Mouse (Mus musculus) kidney, postnatal 4 days (tissue): Measurements from ENCODE around the gene Oxnad1.
"Not testable (repeated sequence)": the region's sequence is repeated elsewhere in the genome, so short reads cannot be mapped to it uniquely, and the experiment has no call there.

Experiments used
- DNase-seq, 2 experiments: peaks; one replicate each; pipeline ENCODE4 v3.0.0; 2021; ENCODE audit warnings: mixed read lengths in 2 of 2

Gene Oxnad1

DNA sequence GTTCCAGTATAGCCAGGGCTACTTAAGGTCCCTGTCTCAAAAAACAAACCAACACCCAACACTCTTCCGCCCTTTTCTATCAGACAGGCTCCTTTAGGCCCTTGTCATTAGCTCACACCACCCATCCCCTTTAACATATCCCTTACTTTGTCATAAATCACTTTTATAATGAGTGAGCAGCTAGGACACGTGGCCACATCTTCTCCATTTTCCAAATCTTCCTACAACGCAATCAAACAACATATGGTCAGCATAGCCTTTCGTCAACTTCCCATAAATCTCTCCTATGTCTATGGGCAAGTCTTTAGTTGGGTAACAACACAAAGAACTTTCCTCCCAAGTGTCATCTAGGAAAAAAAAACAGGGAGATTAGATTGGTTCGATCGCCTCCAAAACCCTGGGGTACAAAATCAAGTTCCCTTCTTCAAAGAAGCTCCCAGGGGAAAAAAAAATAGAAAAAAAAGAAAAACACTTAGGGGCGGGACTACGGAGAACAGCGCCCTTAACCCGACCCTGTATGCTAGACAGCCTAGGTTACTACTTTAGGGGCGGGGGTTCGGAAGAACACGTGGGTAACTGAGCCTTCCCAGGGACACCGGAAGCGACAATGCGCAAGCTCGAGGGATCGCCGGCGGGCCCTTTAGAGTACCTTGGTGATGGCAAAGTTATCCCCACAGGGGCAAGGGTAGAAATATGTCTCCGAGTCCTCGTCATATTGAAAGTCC, at the start of gene Oxnad1:
TSS of gene Oxnad1 (plus strand) at position 614 of the 725 bp plus-strand sequence.
- DNase-seq, result peak in 1 of 2 experiments; percentile 92

DNA sequence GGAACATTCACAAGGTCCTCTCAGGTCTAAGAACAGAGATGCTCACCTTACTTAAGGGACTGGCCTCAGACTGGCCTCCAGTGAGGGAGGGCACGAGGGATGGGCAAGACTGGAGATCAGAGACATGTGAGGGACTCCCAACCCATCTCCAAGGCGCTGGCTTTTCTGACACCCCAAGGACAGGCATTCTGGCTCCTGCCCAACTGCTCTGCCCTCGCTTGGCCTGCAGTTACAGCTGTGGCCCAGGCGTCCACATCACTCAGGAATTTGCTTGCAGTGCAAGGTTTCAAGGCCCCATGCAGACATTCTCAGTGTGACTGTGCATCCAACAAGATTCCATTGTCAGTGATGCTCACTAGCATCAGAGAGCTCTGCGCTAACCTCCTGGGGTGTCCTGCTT, 48.7 kb upstream of the Oxnad1 start:
- no peak for DNase-seq

DNA sequence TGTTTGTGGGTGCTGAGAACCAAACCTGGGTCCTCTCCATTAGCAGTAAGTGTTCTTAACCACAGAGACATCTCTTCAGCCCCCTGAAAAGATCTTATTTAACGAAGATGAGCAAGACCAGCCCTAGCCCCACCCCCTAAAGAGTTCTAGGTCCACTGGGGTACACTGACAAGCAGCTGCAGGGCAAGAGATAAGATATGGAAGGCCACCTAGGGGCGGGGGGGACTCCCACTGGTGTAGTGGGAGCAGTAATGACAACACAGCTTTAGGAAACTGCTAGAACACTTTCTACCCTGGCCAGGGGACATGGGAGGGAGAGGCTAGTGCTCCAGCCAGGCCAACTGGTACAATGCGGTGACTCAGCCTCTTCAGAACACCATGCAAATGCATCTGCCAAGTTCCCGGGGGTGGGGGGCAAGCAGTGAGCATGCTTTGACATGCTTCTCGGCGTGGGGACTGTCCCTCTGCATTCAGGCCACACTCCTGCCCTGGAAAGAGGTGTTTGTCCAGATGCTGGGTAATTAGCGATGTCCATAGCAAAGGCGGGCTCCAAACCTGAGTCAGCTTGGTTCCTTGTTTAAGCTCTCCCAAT, 47.4 kb upstream of the Oxnad1 start:
- no peak for DNase-seq

DNA sequence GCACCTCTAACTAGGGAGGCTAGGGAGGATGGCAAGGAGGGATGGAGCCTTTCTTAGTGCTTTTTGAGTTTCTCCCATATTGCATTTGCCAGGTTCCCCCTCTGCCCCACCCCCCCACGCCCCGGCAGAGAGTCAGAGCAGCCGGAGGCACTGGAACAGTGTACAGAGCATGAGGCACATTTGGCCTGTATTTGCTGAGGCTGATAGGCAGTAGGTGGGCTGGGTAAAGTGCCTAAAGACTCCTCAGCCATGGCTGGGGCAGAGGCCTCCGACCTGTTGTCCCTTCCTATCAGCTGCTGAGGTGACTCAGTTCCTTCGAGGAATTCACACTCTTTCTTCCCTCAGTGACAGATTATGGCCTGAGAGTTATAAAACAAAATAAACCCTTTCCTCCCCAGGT, 43.1 kb upstream of the Oxnad1 start:
- DNase-seq, result no peak

DNA sequence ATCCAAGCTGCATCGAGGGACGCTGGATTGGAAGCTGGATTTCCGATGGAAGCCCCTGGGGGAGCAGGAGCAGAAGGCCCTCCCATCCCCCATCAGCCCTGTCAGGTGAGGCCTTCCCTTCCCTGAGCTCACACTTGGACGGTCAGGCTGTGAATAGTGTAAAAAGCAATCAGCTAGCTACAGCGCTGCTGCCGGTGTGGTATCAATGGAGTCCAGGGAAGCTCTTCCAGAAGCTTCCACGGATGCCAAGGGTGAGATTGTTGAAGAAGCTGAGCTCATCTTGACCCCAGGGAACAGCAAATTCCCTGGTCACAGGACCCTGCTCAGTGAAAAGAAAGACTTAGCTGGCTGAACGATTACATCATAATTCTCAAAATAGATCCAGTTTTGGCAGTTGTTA, 38.8 kb upstream of the Oxnad1 start:
- no peak for DNase-seq

DNA sequence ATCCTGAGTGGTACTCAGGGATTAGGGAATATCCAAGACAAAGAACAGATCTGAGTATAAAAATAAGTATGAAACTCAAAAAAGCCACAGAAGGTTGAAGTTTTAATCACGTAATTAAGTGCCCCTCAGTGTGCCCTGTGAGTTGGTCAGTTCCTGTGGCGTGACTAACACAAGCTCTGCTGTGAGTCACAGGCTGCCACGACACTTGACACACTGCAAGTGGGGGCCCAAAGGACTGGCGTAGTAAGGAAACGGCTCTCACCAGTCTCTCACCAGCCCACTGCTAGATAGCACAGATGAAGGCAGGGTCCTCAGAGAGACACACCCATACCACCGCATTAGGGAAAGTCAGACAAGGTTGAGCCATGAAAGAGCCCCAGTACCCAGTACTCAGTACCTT, 35.0 kb upstream of the Oxnad1 start:
- DNase-seq, result no peak

DNA sequence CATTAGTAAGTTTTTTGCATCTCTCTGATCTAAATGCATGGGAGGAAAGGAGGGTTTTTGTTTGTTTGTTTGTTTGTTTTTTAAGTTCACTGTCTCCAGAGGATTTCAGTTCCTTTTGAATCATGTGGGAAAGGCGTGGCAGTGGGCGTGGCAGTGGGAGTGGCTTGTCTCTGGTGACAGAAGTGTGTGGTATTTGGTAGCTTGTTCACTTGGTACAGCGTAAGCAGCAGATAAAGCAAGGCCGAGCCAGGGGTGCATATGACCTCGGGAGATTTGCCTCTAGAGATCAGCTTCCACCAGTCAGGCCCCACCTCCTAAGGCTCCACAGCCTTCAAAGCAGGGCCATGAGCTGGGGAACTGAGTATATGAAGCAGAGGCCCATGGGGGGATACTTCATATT, 31.3 kb upstream of the Oxnad1 start:
- DNase-seq, result no peak

DNA sequence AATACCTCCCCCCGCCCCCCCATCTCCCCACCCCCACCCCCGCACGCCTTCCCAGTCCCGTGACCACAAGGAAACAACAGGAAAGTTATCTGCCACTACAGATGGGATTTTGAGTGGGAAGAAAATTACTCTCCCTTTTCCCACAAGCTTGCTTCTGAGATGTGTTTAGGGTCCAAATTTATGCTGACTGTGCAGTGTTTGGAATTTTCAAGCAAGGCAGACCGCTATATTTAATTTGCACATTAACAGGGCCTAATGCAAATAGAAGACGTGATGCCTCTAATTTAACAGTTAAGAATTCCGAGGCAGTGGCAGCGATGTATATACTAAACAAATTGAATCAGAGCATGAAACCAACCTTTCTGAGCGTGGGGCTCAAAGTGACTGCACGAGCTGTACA, 30.4 kb upstream of the Oxnad1 start:
- no peak for DNase-seq

DNA sequence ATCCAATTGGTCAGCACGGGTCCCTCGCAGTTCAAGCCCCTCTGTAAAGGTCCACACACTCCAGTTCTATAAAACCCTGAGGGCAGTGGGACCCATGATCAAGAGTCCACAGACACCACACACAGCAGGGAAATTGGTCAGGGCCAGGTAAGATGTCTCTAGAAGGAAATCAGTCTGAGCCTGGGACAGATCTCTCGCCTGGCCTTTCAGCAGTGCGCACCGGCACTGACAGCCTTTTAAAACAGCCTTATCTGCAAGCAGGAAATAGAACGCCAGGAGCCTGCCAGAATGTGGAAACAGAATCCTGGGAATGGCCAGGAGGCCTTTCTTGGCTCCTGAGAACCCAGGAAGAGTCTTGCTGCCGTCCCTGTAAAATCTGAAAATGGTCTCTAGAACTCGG, 29.4 kb upstream of the Oxnad1 start:
- DNase-seq, result no peak

DNA sequence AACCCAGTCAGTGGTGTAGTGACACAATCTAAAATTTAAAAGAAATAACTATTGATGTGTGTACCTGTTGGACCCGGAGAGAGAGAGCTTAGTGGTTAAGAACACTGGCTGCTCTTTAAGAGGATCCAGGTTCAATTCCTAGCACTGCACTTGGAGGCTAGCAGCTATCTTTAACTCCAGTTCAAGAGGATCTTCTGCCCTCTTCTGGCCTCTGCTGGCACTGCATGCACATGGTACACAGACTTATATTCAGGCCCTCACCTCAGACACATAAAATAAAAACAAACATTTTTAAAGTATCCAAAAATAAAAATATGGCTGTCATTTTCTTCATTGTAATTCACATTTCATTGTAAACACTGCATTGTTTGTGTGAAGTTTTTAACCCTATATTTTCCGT, 28.5 kb upstream of the Oxnad1 start:
- DNase-seq, result peak; percentile 59 to 61

DNA sequence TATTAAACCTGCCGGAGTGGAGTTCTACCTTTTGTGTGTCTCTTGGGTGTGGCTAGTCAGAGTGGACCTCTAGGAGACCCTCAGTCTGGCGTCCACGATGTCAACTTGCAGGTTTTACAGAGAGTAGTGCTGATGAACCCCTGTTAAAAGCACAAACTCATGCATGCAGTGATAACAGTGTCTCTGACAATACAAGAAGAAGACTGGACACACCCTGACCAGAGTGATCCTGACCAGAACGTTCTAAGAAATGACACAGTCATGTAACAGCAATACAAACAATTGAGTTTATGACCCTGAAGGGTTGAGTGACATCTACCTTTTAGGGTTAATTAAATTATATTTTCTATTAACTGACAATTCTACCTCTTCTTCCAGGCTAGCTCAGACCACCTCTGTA, 27.5 kb upstream of the Oxnad1 start:
- DNase-seq, result no peak

DNA sequence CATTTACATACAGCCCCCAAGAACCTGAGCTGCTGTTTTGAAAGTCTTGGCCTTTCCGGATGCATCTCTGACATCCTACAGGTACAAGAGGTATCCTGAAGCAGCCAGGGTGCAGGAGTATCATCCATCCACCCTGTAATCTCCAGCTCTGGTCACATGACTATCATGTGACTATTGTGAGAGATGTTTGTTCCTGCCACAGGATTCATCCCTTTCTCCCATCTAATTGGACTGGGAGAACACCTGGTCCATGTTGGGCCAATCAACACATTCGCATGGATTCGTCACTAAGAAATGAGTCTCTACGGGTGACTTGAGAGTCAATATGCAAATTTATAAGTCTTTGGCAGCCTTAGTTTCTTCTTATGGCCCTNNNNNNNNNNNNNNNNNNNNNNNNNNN, 23.8 kb upstream of the Oxnad1 start:
- no peak for DNase-seq

DNA sequence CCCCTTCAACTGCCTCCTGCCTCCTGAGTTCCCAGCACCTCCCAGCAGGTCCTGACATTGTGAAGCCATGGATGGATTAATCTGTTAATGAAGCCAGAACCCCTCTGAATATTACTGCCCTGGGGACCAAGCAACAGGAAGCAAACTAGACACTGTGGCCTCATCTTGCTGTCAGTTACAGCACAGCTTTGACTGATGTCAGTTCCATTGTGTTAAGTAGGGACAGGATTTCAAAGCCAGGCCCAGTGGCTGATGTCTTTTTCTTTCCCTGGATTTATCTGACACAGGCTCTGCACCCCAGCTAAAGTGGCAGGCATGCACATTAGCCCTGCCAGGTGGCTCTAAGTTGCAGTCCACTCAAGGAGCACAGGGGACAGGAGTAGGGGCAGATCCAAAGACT, 12.4 kb upstream of the Oxnad1 start:
- DNase-seq, result no peak

DNA sequence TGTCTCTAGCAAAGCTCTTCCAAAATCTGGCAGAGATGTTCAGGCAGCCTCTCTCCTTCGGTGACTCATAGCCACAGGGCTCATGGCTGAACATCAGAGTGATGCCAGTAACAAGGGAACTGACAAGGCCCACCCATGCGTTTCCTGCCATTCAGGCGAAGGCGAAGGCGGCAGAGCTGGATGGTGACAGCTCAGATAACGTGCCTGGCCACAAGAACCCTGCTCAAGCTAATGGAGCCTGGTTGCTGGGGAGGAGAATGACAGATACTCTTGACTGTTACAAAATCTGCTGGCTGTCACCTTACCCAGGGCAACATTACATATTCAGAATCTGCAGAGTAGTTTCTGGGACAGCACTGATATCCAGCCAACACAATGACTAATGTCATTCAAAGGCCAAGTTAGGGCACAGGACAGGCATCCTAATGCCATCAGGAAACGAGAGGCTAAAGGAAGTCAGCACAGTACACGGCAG, 11.9 kb upstream of the Oxnad1 start:
- peak in 1 of 2 experiments; percentile 39 for DNase-seq

DNA sequence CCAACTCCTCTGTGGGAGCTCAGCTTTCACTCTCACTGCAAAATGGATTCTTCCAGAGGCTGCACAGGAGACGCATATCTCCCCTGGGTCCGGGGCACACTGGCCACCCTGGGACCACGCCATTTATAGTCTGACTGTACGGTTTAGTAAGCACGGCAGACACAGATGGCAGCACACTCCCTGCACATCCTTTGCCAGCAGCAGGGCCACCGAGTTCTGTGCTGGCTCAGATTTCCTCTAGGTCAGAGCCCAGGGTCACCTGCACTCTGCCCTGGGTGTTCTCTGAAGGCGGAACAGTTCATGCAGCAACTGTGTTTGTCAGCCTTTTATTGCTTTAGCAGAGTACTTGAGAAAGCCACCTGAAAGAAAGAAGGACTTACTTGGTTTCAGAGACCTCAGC, 11.3 kb upstream of the Oxnad1 start:
- peak in 1 of 2 experiments; percentile 37 for DNase-seq

DNA sequence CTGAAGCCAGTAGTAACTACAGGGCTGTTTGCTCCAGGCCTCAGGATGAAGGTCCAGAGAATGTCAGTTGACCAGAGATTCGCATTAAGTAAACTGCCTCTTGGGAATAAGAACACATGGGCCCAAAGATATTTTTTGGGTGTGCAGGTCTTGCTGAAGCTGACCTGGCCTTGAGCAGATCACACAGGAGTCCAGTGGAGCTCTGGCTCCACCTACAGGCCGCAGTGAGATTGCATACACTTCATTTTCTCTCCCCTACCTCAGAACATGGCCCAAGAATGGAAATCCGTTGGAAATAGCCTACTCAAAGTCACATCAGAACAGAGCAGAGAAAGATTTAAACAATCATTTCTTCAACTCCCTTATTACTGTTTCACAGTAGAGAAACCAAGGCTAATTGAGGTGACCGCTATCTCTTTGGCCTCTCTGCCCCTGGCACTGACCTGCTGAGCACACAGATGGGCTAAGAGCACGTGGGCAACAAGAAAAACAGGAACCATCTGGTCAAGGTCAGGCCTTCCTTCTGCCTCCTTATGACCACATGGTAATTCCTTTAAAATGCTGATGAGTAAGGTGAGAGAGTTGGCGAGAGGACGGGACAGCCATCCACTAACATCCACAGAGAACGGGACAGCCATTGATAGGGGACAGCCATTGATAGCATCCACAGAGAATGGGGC, 8.1 kb upstream of the Oxnad1 start:
- DNase-seq, result peak; percentile 81 to 84

DNA sequence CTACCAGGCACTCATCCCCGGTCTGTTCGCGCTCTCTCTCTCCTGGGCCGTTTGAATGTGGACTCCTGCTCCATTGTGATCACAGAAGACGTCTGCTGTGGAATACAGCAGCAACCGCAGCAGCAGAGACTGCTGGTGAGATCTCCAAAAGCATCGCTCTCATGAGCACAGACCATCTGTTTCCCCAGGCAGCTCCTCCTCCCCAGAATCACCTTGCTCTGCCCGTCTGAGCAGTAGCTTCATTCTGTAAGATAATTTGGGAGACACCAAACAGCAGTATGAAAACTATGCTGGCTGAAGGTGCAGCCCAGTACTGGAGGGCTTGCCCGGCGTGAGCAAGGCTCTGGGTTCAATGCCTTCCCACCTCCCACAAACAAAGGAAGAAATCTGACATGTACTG, 4.1 kb upstream of the Oxnad1 start:
- DNase-seq, result no peak

DNA sequence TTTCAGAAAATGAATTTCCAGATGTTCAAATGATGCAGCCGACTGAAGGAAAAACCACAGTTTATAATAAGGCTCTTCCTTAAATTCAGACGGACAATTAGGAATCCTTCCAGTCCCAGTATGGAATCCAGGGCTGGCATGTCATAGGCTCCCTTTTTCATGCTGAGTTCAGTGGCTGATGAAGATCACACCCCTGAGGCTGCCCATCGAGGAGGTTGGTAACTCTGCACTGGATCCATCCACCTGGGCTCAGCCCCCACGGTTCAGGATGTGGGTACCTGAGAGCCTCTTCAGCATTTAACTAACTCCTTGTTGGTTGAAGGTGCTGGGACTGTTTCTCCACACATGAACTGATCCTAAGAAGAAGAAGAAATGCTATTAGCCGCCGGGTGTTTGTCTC, 2.3 kb upstream of the Oxnad1 start:
- DNase-seq, result no peak

DNA sequence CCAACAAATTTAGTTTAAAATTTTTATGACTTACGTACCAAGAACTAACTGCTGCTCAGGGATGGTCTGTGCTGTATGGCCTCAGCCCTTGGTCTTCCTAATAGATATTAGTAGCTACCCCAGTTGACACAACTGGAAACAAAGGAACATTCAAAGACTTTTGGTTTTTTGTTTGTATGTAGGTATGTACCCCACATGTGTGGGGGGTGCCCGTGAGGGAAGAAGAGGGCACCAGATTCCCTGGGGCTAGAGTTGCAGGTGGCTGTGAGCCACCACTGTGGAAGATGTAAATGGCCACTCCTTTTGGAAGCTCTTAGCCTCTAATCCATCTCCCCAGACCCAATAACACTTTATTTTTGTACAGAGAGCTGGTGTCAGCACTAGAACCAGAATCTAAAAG, 1.7 kb upstream of the Oxnad1 start:
- no peak for DNase-seq

DNA sequence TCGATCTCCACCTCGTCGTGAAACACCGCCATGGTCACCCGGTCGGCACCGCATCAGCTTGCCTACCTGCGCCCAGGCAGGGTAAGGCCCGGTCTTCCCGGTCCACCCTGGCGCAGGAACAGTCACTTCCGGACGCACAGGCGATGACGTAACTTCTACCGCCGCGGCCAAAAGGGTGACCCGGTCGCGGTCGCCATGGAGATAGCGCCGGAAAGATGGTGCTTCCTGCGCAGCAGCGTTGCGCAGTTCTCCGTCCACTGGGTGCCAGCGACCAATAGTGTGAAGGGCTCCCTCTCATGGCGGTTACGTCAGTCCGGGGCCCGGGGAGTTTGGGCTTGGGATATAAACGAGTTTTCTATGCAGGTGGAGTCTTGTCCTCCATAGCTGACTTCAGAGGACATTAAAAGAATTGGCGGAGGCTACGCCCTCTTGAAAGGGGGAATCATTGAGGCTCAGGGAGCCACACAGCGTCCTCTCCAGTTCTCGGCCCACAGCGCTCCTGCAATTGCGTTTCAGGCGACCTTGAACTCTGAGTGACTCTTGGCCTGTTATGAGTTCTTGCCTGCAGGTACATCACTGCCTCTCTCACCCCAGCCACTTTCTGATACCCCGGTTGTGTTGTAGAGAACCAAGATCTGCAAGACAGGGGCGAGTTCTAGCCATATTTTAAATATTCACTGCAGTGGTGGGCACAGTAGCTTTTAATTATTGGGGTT, 470 bp downstream of the Oxnad1 start, which contains the start of gene Dph3:
TSS of gene Dph3 (minus strand) at position 244 of the 716 bp plus-strand sequence.
- peak; percentile 99 to 100 for DNase-seq

DNA sequence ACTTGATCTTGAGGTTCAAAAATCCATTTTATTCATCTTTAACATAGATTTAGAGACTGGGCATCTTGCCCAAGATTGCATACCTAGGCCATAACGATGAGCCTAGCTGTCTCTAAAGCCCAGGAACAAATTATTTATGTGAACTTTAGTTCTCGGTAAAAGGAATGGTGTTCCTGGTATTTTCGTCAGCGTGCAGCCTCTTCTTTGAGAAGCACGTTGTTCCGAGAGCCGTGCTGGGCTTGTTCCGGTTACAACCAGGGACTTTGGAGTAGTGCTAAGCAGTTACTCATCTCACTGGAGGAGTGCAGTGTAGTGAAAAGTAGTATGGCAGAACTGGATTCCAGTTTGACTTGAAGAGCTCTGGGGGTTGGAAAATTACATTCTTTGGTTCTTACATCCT, 1.1 kb downstream of the Oxnad1 start:
- no peak for DNase-seq

DNA sequence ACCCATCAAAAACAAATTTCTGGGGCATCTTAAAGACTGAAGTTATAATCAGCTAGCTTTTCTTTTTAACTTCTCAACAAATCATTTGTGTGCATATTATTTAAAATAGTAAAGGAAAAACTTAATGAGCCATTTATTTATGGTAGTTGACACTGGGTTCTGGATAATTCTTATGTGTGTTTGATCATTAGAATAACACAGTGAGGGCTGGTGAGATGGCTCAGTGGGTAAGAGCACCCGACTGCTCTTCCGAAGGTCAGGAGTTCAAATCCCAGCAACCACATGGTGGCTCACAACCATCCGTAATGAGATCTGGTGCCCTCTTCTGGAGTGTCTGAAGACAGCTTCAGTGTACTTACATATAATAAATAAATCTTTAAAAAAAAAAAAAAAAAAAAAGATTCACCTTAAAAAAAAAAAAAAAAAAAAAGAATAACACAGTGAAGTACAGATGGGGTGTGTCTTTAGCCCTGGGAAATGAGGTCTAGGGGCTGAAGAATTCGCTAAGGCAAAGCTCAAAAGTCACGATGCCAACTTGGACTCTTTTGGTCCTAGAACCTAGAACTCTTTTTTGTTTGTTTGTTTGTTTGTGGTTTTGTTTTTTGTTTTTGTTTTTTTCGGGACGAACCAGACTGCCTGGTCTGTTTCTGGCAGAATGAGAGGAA, 2.5 kb downstream of the Oxnad1 start:
- not testable (repeated sequence) for DNase-seq

DNA sequence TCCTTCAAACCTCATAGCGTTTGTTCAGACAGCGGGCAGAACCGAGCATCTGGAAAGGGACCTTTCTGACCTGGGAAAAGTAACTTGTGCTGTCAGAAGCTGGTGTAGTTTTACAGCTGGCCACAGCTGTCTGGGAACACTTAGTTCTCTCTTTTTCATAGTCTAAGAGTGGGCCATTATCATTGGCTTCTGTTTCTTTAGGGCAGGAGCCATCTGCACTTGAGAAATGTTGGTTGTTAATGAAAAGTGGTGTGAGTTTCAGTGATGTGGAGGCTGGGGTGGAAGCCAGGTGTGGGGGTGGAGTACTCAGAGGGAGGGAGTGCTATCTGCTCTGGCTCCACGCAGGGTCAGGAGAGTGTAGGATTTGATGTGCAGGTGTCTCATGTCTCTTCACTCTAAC, 6.0 kb downstream of the Oxnad1 start:
- DNase-seq, result peak; percentile 22 to 54
